Mouse (Mus musculus) inflammation-experienced regulatory T-cells, adult 6 months (primary cell): ENCODE measurements around the gene Mid1. TPM values are rescaled to one million over a fixed set of nuclear protein-coding genes. Genes with fewer than 3 reads are reported as not detected.
"Not testable (repeated sequence)": the region's sequence is repeated elsewhere in the genome, so short reads cannot be mapped to it uniquely, and the experiment has no call there.

Experiments
- ATAC-seq: one replicate; pipeline ENCODE4 v1.8.0; 2017
- polyA plus RNA-seq, 3 experiments: library from polyadenylated mRNA; unstranded; fragments of 100-300 nt; shearing (Covaris generic); gene quantifications; one replicate each; pipeline ENCODE4 v1.2.1; 2017

Gene Mid1
- polyA plus RNA-seq, 3 experiments from 2014 or later = 0.80 to 3.3 (median 1.5) TPM

- not testable (repeated sequence) for ATAC-seq
These were observed 287.1 kb downstream of the Mid1 start for GRCm38 (mm10) chrX:169972131-169972530.

GRCm38 (mm10) chrX:169972791-169973494 is 287.9 kb downstream of the Mid1 start:
- ATAC-seq = peak; percentile 75

GRCm38 (mm10) chrX:169973806-169974205 is 288.8 kb downstream of the Mid1 start:
- ATAC-seq = not testable (repeated sequence)

- ATAC-seq = not testable (repeated sequence)
These were observed 289.5 kb downstream of the Mid1 start for GRCm38 (mm10) chrX:169974456-169974855.

GRCm38 (mm10) chrX:169974974-169975373 is 290.0 kb downstream of the Mid1 start:
- not testable (repeated sequence) for ATAC-seq

- ATAC-seq = not testable (repeated sequence)
These were observed 290.7 kb downstream of the Mid1 start for GRCm38 (mm10) chrX:169975681-169976131.

GRCm38 (mm10) chrX:169976340-169976739 is 291.3 kb downstream of the Mid1 start:
- not testable (repeated sequence) for ATAC-seq

GRCm38 (mm10) chrX:169977856-169978435 is 292.9 kb downstream of the Mid1 start:
- not testable (repeated sequence) for ATAC-seq

GRCm38 (mm10) chrX:169978436-169979381 is 293.7 kb downstream of the Mid1 start:
- peak; percentile 75 for ATAC-seq

- ATAC-seq = peak; percentile 13
These were observed 294.6 kb downstream of the Mid1 start for GRCm38 (mm10) chrX:169979461-169980202.

- not testable (repeated sequence) for ATAC-seq
These were observed 295.2 kb downstream of the Mid1 start for GRCm38 (mm10) chrX:169980203-169980556.

GRCm38 (mm10) chrX:169980809-169981289 is 295.9 kb downstream of the Mid1 start:
- no peak for ATAC-seq

GRCm38 (mm10) chrX:169981761-169982181 is 296.8 kb downstream of the Mid1 start:
- ATAC-seq = not testable (repeated sequence)

- not testable (repeated sequence) for ATAC-seq
These were observed 297.8 kb downstream of the Mid1 start for GRCm38 (mm10) chrX:169982606-169983400.

- ATAC-seq = not testable (repeated sequence)
These were observed 298.6 kb downstream of the Mid1 start for GRCm38 (mm10) chrX:169983401-169984165.

- not testable (repeated sequence) for ATAC-seq
These were observed 299.3 kb downstream of the Mid1 start for GRCm38 (mm10) chrX:169984331-169984730.

- not testable (repeated sequence) for ATAC-seq
These were observed 299.9 kb downstream of the Mid1 start for GRCm38 (mm10) chrX:169984853-169985252.

GRCm38 (mm10) chrX:169985796-169986195 is 300.8 kb downstream of the Mid1 start:
- ATAC-seq = not testable (repeated sequence)

- peak; percentile 84 for ATAC-seq
These were observed 301.7 kb downstream of the Mid1 start for GRCm38 (mm10) chrX:169986519-169987367.
